Mouse (Mus musculus) natural killer cell, adult 2 months (primary cell): ENCODE measurements around the gene 1700028K03Rik.

Experiments used
- DNase-seq, 2 experiments: peaks; one replicate each; pipeline ENCODE4 v3.0.0; 2022; ENCODE audit warnings: low spot score in 2 of 2

The 1700028K03Rik gene

DNA sequence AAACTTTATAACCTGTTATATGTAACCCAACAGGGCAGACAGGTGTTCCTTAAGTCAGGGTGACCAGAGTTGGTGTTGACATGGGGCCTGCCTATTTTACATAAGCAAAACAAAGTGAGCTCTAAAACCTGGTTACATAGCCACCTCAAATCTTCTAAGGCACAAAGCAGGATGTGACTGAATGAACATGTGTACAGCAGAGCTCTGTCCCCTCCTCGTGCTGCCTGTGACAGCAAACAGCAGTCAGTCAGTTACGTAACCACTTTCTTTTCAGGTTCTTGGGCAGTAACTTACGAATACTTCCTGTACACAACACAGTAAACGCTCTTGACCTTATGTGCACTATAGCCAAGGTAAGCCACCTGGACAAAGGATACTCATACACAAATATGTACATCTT, 11.4 kb downstream of the 1700028K03Rik start:
- peak; percentile 14 to 26 for DNase-seq

DNA sequence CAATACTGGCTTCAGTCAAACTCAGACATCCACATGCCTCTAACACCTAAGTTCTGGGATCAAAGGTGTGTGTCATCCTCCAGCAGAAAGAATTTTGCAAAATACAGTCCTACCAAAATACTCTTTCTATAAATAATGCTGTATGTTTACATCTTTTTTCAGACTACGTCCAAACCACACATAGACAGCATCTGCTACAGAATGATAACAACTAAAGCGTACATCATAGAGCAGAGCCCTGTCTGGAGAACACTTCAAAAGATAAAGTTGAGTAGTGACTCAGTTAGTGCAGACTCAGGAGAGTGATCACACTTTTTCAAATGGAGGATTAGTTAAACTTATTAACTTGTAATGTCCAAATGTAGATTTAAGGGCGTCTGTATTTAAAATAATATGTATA, 13.4 kb downstream of the 1700028K03Rik start:
- DNase-seq: no peak

DNA sequence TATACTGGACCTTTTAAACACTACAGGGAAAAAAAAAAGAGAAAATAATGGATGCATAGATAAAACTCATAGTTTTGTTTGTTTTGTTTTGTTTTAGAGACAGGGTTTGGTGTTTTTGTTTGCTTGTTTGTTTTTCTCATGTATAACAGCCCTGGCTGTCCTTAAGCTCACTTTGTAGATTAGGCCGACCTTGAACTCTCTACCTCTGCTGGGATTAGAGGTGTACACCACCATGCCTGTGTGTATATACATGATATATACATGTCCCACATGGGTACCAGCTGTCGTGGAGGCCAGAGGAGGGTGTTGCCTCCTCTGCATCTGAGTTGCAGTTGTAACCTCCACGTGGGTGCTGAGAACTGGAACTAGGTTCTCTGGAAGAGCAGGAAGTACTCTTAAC, 13.9 kb downstream of the 1700028K03Rik start:
- DNase-seq: no peak

DNA sequence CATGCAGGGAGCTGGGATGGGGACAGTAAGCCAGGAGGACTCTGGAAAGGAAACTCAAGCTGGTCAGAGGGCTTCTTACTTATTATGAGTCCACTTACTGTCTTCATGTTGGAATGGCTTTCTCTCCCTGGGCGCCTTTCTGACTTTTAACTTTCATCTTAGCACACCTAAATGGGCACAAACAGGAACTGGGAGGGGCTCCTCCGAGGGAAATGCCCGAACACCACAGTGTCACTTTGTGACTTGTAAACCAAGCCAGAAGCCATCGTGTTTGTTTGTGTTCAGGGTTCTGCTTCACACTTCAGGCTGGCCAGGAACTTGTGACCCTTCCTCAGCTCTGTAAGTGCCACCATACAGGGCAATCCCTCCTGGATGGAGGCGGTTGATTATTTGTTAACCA, 19.8 kb downstream of the 1700028K03Rik start:
- peak in 1 of 2 experiments; percentile 23 for DNase-seq

DNA sequence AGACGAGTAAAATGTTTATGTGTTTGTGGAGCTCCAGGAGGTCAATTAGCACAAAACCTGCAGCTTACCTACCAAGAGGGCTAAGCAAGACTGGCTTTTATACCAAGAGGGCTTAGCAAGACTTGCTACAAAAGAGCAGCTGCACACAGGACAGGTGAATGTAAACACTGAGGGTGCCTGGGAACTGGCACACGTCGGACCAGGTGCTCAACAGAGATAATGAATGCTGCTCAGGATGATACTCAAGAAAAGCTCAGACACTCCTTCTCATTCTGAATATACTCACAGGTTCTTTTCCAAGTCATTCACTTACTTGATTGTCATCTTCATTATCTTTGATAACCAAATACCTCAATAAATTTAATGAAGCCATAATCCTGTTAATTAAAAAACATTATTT, 22.5 kb downstream of the 1700028K03Rik start:
- no peak for DNase-seq

DNA sequence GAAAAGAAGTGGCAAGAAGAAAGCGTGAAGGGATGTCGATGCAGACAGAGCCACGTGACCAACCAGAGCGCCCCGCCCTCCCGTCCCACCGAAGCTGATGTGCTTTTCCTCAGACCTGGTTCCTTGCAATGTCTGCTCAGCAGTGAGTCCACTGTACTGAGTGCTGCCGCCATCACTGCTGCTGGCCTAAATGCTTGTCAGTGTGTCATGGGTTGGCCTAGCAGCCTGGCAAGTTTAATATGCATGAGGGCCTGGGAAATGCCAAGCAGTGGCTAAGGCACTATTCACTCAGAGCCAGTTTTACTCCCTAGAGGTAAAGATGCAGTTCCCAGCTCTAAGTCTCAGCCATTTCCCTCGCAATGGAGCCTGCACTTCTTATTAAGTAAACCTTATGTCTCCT, 34.6 kb downstream of the 1700028K03Rik start:
- no peak for DNase-seq

DNA sequence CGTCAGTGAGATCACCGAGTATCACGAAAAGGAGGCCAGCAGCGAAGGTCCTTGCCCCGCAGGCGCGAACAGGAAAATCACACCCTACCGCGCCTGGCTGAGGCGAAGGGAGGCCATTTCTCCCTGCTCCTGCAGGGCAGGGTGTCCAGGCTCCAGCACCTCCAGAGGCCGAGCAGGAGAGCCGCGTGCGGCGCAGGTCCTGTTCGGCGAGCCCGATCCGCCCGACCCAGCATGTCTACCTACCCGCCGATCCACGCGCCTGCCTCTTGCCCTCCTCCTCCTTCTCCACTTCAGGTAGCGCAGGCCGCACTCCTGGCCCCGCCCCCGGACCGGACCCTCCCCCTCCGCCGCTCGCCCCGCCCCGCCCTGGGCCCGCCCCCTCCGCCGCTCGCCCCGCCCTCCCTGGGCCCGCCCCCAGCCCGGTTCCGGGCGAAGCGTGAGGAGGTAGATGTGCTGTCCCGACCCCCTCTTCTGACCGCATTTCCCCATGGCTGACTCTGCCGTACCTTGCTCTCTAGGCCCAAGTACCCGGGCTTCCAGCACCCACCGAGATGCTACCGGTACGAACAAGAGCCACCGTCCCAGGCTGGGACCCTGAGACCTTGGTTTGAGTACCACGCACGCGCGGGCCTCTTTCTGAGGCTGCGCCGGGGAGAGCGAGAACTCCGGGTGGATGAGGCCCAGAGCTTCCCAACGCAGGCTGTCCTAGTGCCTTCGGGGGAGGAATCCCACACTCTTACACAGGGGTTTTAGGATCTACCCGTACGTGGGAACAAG, 63.0 kb downstream of the 1700028K03Rik start, which contains the start of the genes Rpap2 and Glmn:
Rpap2 (plus strand) TSS at position 73 of the 777 bp plus-strand sequence.
Glmn (minus strand) TSS at position 588 of the 777 bp plus-strand sequence.
- DNase-seq: peak; percentile 72 to 81

DNA sequence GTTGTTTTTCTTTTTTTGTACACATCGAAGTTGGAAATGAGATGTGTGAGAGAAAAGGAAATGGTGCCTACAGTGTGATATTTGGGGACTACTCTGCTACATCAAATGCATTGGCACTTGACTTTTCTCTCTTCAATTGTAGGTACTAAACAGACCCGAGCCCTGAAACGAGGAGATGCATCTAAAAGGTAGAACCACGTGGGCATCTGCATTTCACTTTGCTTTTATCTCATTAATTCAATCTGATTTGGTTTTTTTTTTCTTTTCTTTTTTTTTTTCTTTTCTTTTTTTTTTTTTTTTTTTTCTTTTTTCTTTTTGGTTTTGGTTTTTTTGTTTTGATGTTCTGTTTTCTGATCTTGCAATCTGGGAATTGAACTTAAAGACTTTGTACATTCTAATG, 63.9 kb downstream of the 1700028K03Rik start:
- no peak for DNase-seq
